Mouse (Mus musculus): Measurements from ENCODE around the gene Fam43a.

Gene Fam43a

GRCm38 (mm10) chr16:30595835-30596557 lies 3.5 kb upstream of the Fam43a start:
- no peak for DNase-seq (ENCODE audit: low spot score)

GRCm38 (mm10) chr16:30596959-30597681 lies 2.4 kb upstream of the Fam43a start:
- peak; percentile 75 for DNase-seq (ENCODE audit: low spot score)

DNA sequence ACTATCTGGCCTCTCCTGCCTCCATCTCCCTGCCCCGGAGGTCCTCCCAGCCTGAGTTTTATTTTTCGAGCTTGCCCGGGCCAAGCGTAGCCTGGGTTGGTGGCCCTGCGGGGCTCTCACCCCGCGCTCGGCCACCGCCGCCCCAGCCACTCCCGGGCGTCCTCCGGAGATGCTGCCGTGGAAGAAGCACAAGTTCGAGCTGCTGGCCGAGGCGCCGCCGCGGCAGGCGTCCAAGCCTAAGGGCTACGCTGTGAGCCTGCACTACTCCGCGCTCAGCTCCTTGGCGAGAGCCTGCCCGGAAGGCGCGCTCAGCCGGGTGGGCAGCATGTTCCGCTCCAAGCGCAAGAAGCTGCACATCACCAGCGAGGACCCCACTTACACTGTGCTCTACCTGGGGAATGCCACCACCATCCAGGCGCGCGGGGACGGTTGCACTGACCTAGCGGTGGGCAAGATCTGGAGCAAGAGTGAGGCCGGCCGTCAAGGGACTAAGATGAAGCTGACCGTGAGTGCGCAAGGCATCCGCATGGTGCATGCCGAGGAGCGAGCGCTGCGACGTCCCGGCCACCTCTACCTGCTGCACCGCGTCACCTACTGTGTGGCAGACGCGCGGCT lies 1.0 kb downstream of the Fam43a start:
- DNase-seq (ENCODE audit: low spot score) = peak; percentile 21

DNA sequence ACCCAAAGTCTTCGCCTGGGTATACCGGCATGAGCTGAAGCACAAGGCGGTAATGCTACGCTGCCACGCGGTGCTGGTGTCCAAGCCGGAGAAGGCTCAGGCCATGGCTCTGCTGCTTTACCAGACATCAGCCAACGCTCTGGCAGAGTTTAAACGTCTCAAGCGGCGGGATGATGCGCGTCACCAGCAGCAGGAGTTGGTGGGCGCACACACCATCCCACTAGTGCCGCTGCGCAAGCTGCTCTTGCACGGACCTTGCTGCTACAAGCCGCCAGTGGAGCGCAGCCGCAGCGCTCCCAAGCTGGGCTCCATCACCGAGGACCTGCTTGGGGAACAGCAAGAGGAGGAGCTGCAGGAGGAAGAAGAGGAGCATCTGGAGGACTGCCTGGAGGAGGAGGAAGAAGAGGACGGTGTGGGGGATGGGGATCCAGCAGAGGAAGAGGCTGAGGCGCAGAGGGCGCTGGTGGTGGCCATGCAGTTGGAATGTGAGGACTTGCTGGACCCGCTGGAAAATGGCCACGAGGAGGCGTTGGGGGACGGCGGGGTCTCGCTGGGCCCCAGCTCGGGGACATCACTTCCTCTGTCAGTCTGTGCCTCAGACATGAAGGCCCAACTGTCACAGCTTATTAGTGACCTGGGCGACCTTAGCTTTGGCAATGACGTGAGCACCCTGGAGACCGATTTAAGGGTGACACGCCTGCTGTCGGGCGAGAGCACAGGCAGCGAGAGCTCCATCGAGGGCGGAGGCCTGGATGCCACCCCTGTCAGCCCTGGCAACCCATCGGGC lies 1.7 kb downstream of the Fam43a start:
- peak; percentile 55 for DNase-seq (ENCODE audit: low spot score)

DNA sequence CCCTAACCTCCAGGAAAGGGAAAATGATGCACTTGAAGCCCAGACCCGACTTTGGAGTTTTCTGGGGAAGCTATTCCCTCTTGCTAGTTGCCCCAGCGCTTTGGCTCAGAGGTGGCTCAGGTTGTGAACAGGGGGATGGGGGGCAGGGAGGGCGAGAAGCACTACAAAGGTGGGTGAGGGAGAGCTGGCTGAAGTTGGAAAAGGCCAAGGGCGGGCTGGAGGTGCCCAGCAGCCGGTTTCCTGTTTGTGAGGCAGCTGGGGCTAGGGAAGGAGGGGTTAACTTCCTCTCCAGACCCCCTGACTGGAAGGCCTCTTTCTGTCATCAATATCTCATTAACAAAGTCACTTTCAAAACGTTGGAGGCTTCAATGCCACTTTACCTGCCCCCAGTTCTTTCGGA lies 2.4 kb downstream of the Fam43a start:
- DNase-seq (ENCODE audit: low spot score) = peak; percentile 28

DNA sequence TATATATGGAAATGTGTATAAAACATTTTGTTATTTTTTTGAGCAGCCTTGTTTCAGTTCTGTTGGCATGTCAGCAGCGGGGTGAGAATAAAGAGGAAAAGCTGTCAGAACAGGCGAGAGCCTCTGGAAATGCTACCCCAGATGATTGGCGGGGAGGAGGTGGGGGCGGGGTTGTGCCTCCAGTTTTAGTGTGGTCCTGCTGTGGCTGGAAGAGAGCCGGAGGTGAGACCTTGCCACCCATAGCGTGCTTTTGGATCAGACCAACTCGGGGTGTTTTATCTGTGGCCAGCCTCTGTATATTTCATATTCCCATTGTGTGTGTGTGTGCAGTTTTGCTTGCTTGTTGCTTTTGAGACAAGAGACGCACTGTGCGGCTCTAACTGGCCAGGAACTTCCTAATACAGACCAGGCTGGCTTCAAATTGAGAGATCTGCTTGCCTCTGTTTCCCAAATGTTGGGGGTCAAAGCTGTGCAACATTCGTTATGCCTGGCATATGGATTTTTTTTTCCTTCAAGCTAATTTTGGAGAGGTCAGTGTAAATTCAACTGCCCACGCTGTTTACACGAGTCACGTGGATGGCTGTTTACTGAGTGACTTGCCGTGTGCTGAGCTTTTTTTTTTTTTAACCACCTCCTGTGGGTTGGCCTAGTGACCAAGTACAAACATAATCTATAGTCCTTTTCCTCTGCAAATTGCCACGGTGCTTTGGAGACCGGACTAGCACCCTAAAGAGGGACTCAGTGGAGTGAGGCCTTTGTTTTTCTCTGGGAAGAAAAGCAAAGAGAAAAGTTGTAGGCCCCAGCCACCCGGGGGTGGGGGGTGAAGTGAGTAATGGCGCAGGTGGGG lies 3.4 kb downstream of the Fam43a start:
- DNase-seq (ENCODE audit: low spot score) = no peak

GRCm38 (mm10) chr16:30603531-30603842 lies 4.0 kb downstream of the Fam43a start:
- DNase-seq (ENCODE audit: low spot score) = no peak

DNA sequence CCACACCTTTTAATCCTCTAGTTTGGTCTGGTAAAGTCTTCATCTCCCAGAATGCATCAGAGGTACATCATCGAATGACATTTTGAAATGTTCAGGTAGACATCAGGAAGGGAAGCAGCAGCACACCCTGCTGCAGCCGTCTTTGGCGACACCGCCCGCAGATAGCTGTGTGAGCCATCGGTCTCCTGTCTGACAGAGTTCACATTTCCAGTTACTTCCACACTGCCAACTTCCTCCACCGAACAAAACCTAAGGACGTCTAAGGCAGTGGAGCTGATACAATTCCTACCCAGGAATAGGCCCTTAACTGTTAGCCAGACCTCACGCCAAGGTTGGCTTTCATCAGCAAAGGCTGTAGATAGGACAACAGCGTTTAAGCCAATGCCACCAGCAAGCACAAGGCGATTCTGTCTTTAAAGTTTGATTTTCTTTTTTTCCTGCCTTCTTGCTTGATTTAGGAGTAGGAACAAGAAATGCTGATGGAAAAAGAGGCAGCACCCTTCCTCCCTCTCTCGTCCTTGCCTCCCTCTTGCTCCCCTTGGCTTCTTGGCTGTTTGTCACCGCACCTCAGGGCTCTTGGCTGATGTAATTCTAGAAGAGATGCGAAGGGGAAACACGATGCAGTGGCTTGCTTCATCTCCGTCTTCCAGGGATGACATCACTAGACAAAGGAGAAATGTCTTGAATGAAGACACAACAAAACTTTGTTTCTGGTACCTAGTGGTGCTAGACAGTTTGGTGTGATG lies 4.7 kb downstream of the Fam43a start:
- DNase-seq (ENCODE audit: low spot score) = no peak

GRCm38 (mm10) chr16:30604807-30605137 lies 5.2 kb downstream of the Fam43a start:
- DNase-seq (ENCODE audit: low spot score) = no peak

DNA sequence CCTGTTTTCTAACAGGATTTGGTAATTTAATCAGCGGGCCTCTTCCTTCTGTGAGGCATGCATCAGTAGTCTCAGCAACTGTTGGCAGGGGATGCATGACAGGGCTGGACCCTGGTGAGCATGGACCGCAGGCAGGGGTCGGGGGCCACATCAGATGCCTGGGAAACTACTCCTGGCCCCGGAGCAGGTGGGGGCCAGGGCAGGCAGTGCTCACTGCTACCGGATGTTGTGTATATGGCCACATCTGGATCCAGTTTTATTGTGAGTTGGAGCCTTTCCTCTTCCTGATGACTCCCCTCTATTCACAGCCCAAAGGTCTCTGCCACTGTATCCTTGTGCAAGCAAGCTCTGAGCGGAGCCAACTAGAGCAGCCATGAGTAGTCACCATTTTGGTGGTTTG lies 6.0 kb downstream of the Fam43a start:
- DNase-seq (ENCODE audit: low spot score) = no peak

- DNase-seq (ENCODE audit: low spot score) = no peak
These were observed 8.3 kb downstream of the Fam43a start for GRCm38 (mm10) chr16:30607868-30608267.

- DNase-seq (ENCODE audit: low spot score) = no peak
These were observed 11.8 kb downstream of the Fam43a start for GRCm38 (mm10) chr16:30611331-30611730.

DNA sequence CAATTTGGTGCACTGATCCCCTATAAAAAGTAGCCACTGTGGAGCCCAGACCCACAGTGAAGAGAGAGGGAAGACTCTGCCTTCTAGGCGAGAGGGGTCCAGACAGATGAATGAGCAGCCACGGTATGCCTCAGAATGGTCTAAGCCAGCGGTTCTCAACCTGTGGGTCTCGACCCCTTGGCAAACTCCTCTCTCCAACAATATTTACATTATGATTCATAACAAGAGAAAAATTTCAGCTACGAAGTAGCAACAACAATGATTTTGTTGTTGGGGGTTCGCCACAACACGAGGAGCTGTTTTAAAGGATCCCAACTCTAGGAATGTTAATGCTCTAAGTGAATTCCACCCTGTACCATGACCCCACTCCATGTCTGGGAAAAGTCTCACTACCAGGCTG lies 13.6 kb downstream of the Fam43a start:
- no peak for DNase-seq (ENCODE audit: low spot score)

- DNase-seq (ENCODE audit: low spot score) = no peak
These were observed 14.6 kb downstream of the Fam43a start for GRCm38 (mm10) chr16:30614122-30614521.

- no peak for DNase-seq (ENCODE audit: low spot score)
These were observed 15.3 kb downstream of the Fam43a start for GRCm38 (mm10) chr16:30614705-30615317.

- DNase-seq (ENCODE audit: low spot score) = no peak
These were observed 16.8 kb downstream of the Fam43a start for GRCm38 (mm10) chr16:30616281-30616680.

DNA sequence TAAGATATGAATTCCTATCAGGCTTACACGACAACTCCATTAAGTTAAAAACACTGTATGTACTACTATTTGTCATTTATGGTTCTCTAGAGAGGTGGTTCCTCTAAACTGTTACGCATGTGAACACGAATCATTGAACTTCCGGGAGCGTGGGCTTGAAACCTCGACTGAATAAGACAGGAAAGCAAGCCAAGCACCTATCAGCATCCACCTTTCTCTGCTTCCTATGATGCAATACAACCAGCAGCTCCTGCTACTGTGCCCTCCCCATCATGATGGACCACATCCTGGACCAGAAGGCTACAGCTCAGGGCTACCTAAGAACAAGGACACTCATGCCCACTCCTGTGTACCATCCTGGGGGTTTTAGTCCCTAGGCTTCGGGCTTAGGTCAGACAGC lies 24.1 kb downstream of the Fam43a start:
- DNase-seq (ENCODE audit: low spot score) = no peak

DNA sequence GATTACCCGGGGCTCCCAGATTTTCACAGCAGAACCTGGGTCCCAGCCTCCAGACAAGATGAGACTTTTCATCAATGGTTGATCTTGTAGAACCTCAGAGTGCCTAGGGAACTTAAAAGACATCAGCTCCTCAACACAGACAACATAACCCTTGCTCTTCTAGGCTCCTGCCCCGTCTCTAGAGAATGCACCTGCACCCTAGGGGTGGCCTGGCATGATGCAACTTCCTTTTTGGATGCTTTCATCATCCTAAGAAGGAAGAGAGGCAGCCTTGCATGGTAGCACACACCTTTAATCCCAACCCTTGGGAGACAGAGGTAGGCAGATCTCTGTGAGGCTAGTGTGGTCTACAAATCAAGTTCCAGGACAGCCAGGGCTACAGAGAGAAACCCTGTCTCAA lies 25.1 kb downstream of the Fam43a start:
- DNase-seq (ENCODE audit: low spot score) = no peak

GRCm38 (mm10) chr16:30627586-30628337 lies 28.2 kb downstream of the Fam43a start:
- DNase-seq (ENCODE audit: low spot score) = no peak

GRCm38 (mm10) chr16:30628401-30628800 lies 28.9 kb downstream of the Fam43a start:
- DNase-seq (ENCODE audit: low spot score) = no peak

Data from yolk sac, embryonic 10.5 days (tissue).